Mouse (Mus musculus): Measurements from ENCODE around the gene 9330182O14Rik. TPM values are rescaled to one million over a fixed set of nuclear protein-coding genes. Genes with fewer than 3 reads are reported as not detected.

The 9330182O14Rik gene
- polyA plus RNA-seq, 1 experiment from 2014 or later = not detected

GRCm38 (mm10) chr15:40187017-40187416, 52.9 kb downstream of the 9330182O14Rik start:
- no peaks in the 10 kb centered on the region for H3K27me3 ChIP-seq
- TF ChIP-seq CTCF (IDR thresholded peaks at IDR 0.05) = no peak
- POLR2A ChIA-PET = no interaction called here
- in situ Hi-C loops (cut with MboI; ENCODE audit: low pct_unique_long_range_greater_than_20kb) = no loop called here
- ATAC-seq (no peak), DNase-seq (ENCODE audit: low read depth, low spot score) (no peak)
- CTCF ChIA-PET = interaction anchor here (0.8 kb wide), 1 partner anchor 842 kb away, joined by 3 read pairs; no protein-coding TSS in a partner anchor

Measured in Patski (cell line).